Mouse (Mus musculus) monocyte, adult 5-6 weeks (primary cell): Measurements from ENCODE around the gene Gpi1. TPM values are rescaled to one million over a fixed set of nuclear protein-coding genes. Genes with fewer than 3 reads are reported as not detected.

ENCODE experiments used
- total RNA-seq: library from RNA; stranded (forward); fragments of 200-1000, 200-491, 200-594 nt; gene quantifications from 3 replicates; pipeline ENCODE4 v1.2.3, GENCODE M21; 2017

Gene Gpi1
- total RNA-seq, 1 experiment from 2014 or later = 277 TPM

Other genes starting within 250 kb of the Gpi1 start
- not detected in 3 replicates for gene Scgb2b27, start 216.4 kb downstream of the Gpi1 start, total RNA-seq
- not detected in 3 replicates for gene Scgb1b27, start 208.9 kb downstream of the Gpi1 start, total RNA-seq
- not detected in 3 replicates for gene Scgb1b30, start 134.9 kb downstream of the Gpi1 start, total RNA-seq
- not detected in 3 replicates for gene Wtip, start 97.1 kb downstream of the Gpi1 start, total RNA-seq
- 107 to 120 TPM (median 115 TPM) in 3 replicates for gene Uba2, start 60.7 kb downstream of the Gpi1 start, total RNA-seq
- 22.9 to 36.0 TPM (median 31.0 TPM) in 3 replicates for gene Pdcd2l, start 33.7 kb downstream of the Gpi1 start, total RNA-seq
- gene Gm6096, start 20.7 kb upstream of the Gpi1 start, total RNA-seq = not detected in 3 replicates
- 28.1 to 42.2 TPM (median 28.8 TPM) in 3 replicates for gene 4931406P16Rik, start 83.2 kb upstream of the Gpi1 start, total RNA-seq
- gene Lsm14a, start 163.0 kb upstream of the Gpi1 start, total RNA-seq = 94.4 to 159 TPM (median 97.2 TPM) in 3 replicates